Mouse (Mus musculus) mouse trophoblast stem cell (cell line): ENCODE data around the gene Orc3.

Experiments used
- in situ Hi-C, 2 experiments: fragments of 300-500 bp; cut with MseI, MboI; formaldehyde crosslinking; loops; 2 replicates in 1 of 2; 3 replicates in 1 of 2; pipeline ENCODE4 v1.15.1; 2025

The Orc3 gene

DNA sequence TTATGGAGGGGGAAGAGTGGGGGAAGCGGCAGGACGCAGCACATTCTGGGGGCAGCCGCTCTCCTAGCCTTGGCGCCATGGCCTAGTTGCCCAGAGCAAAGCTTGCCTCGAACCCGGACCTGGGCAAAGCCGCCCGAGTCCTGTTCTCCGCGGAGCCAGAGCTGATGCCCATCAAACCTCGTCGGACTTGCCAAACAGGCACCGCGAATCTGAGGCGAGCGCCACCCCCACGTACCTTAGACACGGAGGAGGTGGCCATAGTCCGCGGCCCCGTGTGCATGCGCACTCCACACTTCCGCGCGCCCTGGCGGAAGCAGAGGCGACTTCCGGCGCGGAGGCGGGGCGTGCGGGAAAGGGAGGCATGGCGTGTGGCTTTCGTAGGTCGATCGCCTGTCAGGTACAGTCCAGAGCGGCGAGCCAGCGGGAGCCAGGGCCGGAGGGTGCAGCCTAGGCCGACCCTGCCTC, at the start of gene Orc3, which contains the start of gene Rars2:
TSS of gene Orc3 (minus strand) at position 315 of the 465 bp plus-strand sequence.
TSS of gene Rars2 (plus strand) at position 328 of the 465 bp plus-strand sequence.
- in situ Hi-C loops, result no loop called here

- in situ Hi-C loops, result no loop called here
These were observed 47.2 kb upstream of the Orc3 start for GRCm38 (mm10) chr4:34661927-34662326.

- in situ Hi-C loops, result no loop called here
These were observed 46.8 kb upstream of the Orc3 start for GRCm38 (mm10) chr4:34661514-34661913.

DNA sequence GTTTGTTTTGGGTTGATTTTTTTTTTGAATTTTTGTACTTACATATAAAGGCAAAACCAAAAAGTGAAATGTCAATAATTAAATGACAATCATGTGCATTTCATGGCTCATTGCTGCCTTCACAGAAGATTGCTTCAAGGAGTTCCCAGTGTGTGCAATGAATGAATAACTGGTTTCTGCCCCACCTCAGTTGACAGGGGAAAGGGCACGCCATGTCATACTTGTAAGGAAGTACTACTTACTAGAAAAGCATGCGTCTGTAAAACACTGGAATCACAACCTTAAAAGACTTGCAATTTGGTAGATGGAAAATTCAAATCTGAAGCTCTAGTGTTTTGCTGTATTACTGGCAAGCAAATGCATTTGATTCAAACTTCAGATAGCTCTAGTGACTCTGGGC, 44.3 kb upstream of the Orc3 start:
- in situ Hi-C loops, result no loop called here

- in situ Hi-C loops, result no loop called here
These were observed 41.4 kb upstream of the Orc3 start for GRCm38 (mm10) chr4:34656101-34656500.

DNA sequence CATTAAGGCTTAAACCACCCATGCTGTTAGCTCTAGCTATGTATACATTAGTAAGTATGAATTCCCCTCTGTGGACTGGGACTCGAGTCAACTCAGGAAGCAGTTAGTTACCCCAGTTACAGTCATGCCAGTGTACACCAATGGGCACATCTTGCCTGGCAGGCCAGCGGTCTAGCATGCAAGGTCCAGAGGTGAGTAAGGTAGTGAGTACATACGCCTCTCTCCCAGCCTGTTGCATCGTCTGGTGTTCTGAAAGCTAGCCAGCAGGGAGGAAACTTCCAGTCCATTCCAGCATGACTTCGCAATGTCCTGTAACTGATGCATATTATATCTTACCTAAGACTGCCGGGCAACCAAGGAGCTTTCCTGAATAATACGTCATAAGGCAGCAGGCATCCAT, 38.4 kb upstream of the Orc3 start:
- in situ Hi-C loops, result no loop called here

DNA sequence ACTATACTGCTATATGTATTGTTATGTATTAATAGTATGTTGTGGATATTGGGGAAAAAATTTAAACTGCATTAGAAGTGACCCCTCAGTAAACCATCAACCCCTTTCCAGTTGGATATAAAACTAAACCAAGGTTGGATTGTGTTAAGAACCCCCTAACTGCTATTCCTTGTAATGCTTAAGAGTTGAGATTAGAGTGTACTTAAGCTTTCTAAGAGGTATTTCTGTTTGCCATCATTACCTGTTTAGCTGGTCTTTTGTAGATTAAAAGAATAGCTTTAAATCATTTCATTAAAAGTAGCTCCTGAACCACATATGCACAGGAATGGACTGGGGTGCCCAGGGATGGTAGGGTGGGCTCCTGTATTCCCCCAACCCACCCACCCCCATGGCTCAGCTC, 30.0 kb upstream of the Orc3 start:
- in situ Hi-C loops, result no loop called here

DNA sequence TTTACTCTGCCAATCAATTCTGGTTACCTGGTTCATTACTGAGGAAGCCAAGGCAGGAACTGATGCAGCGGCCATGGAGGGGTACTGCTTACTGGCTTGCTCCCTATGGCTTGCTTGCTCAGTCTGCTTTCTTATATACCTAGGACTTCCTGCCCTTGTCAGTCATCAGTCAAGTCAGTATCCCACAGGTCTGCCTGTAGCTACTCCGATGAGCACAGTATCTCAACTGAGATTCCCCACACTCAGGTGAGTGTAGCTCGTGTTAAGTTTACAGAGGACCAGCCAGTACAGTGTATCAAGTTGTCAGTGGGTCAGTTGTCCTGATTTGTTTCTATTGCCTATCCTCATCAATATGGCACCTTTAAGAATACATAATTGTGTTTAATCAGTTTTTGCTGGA, 26.0 kb upstream of the Orc3 start:
- in situ Hi-C loops, result no loop called here

- in situ Hi-C loops, result no loop called here
These were observed 25.1 kb upstream of the Orc3 start for GRCm38 (mm10) chr4:34639745-34640364.

DNA sequence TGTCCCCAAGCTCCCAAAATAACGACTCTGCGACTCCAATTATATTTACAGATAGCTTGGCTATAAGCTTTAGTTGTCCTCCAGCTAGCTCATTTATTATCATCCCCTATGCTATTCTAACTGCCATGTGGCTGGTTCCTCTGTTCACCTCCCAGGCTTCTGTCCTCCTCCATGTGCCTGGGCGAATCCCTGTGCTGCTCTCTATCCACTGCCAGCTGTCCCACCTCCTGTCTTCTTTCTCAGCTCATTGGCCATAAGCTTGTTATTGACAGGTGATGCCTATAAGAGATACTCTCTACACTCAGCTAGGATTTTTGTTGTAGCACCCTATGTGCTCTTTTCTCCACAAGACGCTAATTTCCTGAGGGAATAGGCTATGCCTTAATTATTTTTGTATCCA, 23.1 kb upstream of the Orc3 start:
- in situ Hi-C loops, result no loop called here

DNA sequence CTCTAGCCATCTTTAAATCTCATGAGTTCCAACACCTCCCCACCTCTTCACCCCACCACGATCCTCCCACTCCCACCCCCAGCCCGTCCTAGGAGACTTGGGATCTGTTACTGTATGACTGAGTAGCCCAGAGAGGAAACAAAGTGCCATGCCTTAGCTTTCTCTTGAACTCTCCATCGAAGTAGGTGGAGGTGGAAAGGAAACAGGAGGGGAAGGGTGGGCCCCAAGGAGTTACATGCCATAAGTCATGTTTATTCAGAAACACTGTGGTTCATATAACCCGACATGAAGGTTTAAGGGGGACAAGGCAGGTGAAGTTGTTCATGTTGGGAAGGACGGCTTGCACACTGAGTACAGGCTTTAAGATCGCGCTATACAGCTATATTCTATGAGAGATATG, 22.6 kb upstream of the Orc3 start:
- in situ Hi-C loops, result no loop called here

GRCm38 (mm10) chr4:34636036-34636435, 21.3 kb upstream of the Orc3 start:
- in situ Hi-C loops, result no loop called here

GRCm38 (mm10) chr4:34634129-34634528, 19.4 kb upstream of the Orc3 start:
- in situ Hi-C loops, result no loop called here

GRCm38 (mm10) chr4:34629956-34630355, 15.2 kb upstream of the Orc3 start:
- in situ Hi-C loops, result no loop called here

GRCm38 (mm10) chr4:34626401-34626800, 11.7 kb upstream of the Orc3 start:
- in situ Hi-C loops, result no loop called here

GRCm38 (mm10) chr4:34625556-34625955, 10.8 kb upstream of the Orc3 start:
- in situ Hi-C loops, result no loop called here

GRCm38 (mm10) chr4:34616146-34616545, 1.4 kb upstream of the Orc3 start:
- in situ Hi-C loops, result no loop called here

- in situ Hi-C loops, result no loop called here
These were observed 559 bp upstream of the Orc3 start for GRCm38 (mm10) chr4:34615303-34615702.

GRCm38 (mm10) chr4:34613571-34614145, 1.1 kb downstream of the Orc3 start:
- in situ Hi-C loops, result no loop called here

- in situ Hi-C loops, result no loop called here
These were observed 8.1 kb downstream of the Orc3 start for GRCm38 (mm10) chr4:34606658-34607057.

DNA sequence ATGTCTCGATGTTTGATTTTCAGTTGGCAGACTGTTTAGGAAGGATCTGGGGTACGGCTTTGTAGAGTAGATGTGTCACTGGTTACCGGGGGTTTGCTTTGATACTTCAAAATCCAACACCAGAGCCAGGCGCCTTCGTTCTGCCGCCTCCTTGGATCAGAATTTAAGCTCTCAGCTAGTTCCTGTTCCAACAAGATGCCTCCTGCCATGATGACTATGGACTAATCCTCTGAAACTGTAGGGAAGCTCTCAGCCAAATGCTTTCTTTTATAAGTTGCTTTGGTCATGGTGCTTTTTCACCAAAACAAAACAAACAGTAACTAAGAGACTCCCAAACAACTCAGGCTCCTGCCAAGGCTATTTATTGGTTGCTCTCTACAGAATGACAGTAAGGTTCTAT, 11.6 kb downstream of the Orc3 start:
- in situ Hi-C loops, result no loop called here

- in situ Hi-C loops, result no loop called here
These were observed 29.7 kb downstream of the Orc3 start for GRCm38 (mm10) chr4:34584871-34585607.

DNA sequence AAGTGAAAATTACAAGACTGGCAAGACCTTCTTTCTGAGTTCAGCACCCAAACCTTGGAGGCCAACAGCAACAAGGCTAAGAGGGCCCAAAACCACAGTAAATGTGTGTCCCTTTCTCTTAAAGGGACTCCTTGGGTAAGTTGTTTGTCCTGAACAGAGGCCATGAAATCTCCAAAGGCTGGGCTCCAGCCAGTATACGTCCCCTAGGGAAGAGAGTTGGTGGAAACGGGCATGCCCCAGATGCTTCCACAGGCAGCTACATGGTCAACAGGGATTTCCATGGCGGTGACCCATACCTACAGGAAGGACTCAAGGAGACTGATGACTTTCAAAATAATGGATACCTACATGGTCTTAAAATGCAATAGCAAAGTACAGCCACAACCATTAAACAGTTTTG, 31.3 kb downstream of the Orc3 start:
- in situ Hi-C loops, result no loop called here
